Mouse (Mus musculus): Measurements from ENCODE around the gene Col4a4.

DNA sequence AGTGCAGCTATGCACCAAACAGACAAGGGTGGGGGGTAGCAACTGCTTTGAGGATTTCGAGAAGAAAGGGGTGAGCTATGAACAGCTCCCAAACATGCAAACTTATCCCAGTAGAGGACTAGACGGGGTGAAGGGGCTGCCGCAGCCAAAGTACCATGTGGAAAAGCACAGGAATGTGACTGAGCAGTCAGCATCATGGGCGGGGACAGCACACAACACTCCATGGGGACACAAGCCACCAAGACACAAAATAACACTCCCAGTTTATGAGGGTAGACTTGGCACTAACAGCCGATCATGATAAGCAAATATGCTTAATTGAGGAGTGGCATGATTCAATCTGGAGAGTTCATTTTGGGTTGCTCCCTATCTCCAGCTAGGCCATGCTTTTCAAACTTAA, 42.8 kb upstream of the Col4a4 start:
- no peak for TF ChIP-seq POLR2A (IDR thresholded peaks at IDR 0.05; ENCODE audit: insufficient read depth, low read depth, low read length)
- no peak for TF ChIP-seq CTCF (IDR thresholded peaks at IDR 0.05)
- no peak for TF ChIP-seq EP300 (IDR thresholded peaks at IDR 0.05; ENCODE audit: insufficient read depth, low read depth, low read length)
